Mouse (Mus musculus) urinary bladder, postnatal 36 days (tissue): ENCODE measurements around the gene Lrpprc.

ENCODE experiments used
- DNase-seq, 2 experiments: peaks; one replicate each; pipeline ENCODE4 v3.0.0; 2022; ENCODE audit warnings: low spot score in 2 of 2, mixed read lengths in 1 of 2

The Lrpprc gene

DNA sequence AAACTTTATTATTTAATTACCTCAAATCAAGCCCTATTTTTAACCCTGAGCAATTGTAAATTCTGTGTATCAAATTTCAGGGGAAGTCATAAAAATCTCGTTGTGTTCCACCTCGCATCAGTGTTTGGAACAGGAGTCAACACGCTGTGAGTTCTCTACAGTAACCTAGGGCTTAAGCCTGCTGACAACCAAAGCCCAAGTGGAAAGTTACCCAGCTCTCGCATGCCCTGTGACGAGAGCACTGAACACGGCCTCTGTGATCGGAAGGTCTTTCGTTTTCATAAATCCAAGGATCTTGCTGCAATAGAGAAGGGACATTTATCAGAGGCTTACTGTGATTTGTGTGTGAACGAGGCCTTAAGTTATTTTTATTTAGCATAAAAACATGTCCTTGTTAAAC lies 18.7 kb downstream of the Lrpprc start:
- no peak for DNase-seq

DNA sequence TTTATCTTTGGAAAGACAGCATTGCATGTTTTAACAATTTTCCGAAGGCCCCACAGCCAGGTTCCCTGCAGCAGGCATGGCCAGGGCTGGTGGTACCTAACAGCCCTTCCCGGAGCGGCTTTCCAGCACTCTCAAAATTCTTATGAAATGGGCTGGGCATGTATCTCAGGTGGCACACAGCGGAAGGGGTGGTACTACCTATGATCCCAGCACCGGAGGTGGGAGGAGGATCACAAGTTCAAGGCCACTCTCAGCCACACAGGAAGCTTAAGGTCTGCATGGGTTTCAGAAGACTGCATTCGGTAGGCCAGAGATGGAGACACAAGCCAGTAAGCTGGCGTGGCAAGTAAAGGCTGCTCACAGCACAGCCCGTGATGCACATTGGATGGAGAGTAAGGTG lies 31.6 kb downstream of the Lrpprc start:
- no peak for DNase-seq

DNA sequence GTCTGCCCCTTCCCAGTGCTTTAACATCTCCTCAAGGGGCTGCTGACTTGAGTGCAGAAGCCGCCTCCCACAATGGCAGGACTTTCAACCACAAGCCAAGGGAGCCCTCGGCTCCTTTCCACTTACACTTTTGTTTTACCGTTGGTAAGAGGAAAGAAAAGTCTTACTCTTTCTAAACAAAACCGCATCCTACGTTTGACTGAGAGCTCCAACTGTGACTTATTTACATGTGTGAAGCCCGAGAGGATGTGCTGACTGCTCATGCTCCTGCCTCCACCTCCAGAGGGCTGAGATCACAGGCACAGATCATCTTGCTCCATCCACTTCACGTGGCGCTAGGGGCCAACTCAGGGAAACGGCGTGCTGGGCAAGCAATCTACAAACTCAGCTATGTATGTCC lies 32.2 kb downstream of the Lrpprc start:
- DNase-seq: no peak

DNA sequence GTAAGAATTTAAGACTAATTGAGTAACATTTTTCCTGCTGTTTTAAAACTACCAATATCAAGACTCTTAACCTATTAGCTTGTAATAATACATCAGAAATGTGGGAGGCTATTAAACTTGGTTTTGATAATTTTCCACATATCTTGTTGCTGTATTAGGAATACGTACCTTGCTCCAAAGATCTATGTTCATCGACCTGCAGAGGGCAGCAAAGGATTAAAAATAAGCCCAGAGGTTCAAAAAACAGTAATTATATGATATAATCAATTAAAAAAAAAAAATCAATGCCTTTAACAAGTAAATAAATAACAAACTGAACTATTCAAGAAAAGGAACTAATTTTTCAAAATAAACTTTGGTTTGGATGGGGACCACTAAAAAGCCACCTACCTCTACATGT lies 34.5 kb downstream of the Lrpprc start:
- no peak for DNase-seq

DNA sequence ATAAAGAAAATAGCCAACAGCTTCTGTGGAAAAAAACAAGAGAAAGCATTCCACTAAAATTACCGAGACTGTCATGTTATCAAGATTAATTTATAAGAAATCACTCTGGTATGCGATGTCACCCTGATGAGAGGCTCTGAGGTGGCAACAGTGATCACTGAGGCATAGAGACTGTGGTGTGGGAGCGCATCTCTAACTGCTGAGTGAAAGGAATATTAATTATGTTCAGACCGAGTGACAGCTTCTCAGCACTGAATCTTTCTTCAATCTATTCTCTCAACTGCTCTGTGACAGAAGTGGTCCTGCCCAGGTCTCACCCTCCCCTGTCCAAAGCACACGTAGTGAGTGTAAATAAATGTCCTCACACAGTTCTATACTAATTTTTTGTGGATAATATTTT lies 37.1 kb downstream of the Lrpprc start:
- no peak for DNase-seq

DNA sequence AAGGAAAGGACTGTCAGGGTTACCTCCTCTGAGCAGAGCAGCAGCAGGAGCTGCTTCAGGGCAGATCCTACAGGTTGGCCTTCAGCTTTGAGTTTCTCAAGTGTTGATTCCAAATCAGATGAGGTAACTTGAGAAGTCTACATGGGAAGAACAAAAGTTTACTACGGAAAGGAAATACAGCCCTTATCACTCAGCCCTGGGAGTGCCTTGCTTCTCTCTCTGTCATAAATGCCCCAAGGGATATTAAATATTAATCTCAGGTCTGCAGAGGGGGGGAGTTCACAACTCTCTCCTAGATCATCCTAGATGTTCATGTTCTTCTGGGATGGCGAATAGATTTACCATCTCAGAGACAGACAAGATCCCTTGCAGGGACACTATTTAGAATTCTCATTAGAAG lies 38.3 kb downstream of the Lrpprc start:
- DNase-seq: no peak

DNA sequence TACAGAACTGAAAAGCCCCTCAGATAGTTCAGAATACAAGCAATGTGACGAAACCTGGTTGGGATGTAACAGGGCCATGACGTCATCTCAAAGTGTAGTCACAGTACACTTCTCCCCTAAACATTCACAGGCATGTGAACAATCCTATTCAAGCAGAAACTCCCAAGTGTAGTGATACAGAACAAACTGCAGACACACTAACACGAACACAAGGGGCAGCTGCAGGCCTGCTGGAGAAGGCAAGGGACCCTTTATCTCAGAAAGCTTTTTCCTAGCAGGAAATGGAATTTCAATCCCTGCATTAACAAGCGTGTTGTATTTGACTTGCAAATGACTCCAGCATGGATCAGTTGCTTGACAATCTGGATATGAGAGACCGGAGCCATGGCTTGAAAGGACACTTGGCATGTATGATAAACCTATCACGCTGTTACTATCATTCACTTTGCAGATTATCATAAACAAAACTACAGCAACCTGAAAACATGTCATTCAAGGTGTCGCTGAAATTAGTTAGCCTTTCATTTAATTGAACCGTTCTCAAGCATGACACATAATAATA lies 38.9 kb downstream of the Lrpprc start:
- no peak for DNase-seq

DNA sequence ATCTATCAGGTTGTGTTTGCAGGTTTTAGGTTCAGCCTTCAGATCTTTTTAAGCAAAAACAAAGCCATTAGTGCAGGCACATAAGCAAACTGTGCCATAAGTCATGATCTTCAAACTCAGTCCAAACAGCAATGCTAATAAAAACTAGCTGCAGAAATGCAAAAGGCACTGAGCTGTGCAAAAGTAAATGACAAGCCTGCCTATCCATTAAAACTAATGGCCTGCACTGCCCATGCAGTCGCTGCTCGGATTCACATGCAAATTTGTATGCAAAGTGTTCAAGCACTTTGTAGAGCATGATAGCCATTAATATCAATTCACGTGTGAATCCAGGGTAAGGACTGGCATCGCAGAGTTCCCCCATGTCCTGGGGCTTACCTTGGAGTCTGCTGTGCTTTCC lies 40.5 kb downstream of the Lrpprc start:
- DNase-seq: no peak

DNA sequence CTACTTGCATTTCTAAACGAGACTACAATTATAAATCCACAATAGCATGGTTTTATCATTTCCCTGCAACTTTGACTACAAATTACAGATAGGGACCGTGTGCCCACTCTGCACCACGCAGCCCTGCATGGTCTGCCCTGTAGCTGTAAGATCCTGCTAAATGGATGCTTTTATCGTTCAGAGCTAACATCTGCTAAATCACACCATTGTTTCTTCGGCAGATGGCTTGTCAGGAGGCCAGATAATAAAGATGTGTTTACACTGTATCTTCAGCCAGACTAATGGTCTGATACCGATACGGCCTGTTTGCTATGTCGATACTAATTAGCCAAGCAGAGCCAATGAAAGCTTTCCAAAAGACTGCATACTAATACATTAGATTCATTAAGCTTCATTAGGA lies 41.3 kb downstream of the Lrpprc start:
- no peak for DNase-seq

DNA sequence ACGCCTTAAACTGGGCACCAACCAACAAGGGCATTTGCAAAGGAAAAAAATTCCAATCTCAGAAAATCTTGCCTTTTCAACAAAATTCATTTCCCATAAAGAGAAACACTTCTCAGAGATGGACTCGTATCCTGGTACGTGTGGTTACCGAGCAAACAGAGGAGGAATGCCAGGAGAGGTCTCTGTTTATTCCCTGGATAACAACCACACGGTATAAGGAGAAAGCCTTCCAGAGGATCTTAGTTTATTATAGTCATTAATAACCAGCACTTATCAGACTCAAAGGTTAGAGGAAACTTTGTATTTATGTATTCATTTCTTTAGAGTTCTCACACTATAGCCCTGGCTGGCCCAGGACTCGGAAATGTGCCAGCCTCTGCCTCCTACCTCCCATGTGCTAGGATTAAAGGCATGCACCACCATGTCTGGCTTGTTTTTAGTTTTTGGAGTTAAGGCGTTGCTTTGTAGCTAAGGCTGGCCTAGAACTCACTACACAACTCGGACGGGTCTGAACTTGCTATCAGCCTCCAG lies 42.4 kb downstream of the Lrpprc start:
- DNase-seq: no peak

DNA sequence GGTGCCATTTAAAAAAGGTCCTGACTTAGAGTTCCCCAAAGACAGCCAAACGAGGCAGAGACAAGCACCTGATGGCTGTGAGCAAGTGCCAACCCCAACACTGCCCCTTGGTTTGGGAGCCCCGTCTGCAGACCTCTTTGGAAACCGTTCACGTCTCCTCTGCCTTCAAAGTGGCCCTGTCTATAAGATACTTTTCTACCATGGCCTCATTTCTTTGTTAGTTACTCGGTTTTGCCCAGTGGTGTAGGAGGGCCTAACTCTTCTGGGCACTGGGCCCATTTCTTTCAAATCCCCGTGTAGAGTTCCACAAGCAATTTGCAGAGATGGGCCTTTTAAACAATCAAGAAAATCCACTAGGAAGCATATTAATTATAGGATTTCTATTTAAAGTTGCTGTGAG lies 43.4 kb downstream of the Lrpprc start:
- DNase-seq: no peak

DNA sequence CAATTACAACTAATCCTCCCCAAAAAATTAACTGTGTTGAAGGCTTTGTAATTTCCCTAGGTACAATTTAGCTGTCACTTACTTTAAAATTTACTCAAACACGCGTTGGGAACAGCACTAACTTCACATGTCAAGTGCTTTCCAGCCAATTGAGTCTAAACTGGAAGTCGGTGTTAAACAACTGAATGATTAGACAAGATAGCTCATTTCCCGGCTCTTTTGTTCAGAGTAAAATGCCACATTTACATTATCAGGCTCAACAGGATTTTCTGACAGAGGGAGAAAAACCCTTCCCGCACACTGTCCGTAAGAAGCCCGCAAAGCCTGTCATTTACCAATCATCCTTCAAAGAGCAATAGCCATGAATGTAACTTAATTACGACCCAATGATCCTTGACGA lies 45.6 kb downstream of the Lrpprc start:
- no peak for DNase-seq

DNA sequence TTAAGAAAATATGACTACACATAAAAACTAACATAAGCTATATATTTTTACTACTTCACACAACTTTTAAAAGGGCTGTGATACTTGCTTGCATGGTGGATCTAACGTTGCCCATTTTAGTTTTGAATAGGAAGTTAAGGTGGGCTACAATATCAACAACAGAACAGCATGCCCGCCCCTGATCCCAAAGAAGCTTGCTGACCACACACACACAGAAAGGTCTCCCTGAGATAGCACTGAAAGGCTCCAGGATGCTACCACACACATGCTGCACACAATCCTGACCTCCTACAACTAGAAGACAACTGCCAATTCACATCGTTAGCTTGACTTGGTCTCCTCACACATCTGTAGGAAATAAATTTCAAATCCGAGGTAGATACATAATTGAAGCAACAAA lies 46.3 kb downstream of the Lrpprc start:
- DNase-seq: no peak

DNA sequence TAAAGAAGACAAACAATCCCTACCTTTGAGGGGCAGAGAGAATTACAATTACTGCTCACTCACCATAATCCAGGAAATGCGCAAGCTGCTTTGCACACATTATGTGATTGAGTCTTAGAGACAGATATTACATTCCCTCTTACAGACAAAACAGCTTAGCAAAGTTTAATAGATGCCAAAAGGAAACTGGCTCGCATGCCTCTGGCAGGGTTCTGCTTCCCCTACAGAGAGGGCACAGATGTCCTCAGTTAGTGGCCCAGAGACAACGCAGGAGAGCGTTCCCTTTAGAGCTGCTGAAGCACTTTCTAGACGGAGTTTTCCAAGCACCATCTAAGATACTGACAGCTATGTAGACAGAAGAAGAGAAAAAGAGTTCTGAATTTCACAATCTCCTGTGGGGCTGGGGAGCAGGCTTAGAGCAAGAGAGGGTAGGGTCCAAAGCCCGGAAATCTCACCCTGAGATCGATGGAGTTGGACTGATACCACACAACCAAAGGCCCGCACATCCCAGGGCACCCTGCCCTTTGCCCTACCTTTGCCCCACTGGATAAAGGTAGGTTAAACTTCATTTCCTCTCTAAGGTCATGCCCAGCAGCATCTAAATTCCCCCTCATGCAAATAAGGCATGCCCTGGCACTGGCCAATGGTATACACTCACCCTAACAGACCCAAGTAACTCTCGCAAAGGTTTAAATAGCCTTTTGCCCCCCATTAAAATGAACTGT lies 52.4 kb downstream of the Lrpprc start:
- no peak for DNase-seq

DNA sequence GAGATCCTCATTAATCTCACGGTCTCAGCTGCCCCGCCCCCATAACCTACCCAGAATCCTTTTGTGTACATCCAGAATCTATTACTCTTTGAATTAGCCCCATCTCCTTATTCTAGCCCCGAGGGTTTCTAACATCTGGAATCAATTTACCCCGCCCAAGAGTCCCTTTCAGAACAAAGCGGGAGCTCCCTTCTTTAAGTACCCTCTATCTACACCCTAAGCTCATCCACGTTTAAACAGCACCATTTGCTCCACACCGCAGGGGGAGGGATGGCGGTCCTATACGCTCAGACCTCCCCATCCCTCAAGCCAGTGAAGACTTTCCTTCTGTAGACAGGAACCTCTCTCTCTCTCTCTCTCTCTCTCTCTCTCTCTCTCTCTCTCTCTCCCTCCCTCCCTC lies 53.9 kb downstream of the Lrpprc start:
- no peak for DNase-seq

DNA sequence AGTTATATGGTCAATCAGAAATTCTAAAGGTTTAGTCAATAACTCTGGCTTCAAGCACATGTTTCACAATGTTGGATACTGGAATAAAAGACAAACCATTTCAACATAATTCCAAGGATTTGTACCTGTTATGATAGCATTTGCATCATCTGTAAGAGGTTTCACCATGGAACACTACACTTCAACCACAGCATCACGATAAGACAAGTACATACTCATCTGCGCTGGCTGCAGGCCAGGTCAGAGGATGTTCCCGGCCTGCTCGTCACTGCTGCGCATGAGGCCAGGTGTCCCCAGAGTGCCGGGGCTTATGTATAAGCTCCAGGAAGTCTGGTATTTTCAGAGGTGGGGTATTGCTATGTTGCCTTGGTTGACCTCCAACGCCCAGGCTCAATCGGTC lies 58.0 kb downstream of the Lrpprc start:
- DNase-seq: no peak

DNA sequence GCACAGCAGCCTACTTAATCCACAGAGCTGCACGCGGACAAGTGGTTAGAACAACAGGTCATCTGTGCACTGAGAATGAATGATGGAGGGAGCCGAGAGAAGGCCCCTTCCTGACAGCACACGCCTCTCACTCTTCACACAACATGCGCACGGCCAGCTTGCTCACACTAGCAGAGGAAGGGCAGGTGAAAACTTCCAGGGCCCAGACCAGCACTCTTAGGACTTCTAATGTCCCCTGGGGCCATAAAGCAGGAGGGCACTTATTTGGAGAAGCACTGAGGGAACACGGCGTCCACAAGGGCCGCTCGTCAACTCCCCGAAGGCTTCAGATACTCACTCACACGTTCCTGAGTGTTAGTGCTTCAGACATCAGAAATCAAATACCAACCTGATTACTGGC lies 59.2 kb downstream of the Lrpprc start:
- no peak for DNase-seq

DNA sequence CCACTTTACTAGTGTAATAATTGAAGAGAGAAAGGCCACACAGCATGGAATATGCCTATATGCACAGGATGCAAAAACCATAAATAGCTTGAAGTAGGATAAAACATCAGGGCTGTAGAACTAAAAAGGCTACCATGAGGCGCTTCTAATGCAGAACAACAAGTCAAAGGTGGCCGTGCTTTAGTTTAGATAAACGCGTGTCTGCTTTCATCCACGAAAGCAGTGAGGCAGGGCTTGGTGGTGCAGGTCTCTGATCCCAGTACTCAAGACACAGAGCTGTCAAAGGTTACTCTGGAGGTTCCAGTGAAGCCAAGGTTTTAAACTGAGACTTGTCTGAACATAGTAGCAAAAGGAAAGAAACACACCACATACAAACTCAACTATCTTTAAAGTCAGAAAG lies 61.4 kb downstream of the Lrpprc start:
- DNase-seq: no peak

DNA sequence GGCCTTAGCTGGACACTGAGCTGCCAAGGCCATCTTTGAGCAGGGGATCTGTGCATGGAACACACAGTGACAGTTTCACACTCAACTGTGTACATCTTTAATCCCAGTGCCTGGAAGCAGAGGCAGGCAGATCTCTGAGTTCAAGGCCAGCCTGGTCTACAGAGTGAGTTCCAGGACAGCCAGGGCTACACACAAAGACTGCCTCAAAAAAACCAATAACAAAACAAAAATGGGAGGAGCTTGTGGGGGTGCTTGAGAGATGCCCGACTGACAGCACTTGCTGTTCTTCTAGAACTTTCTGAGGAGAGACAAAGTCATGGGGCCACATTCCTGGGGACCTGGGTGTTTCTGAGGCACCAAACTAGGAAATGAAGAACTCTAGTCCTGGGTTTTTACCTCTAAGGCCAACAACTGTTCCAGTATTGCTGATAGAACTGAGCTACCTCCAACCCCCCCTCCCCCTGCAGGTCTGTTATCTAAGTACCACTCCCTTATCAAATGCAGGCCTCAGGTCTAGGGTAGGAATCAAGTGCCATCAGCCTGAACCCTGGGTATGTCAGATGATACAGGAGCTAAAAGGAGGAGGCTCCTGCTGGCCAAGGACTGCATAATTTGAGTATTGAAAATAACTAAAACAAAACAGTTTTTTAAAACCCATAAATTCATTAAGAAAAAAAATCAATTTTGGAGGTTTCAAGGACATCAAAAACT lies 62.2 kb downstream of the Lrpprc start:
- DNase-seq: no peak

DNA sequence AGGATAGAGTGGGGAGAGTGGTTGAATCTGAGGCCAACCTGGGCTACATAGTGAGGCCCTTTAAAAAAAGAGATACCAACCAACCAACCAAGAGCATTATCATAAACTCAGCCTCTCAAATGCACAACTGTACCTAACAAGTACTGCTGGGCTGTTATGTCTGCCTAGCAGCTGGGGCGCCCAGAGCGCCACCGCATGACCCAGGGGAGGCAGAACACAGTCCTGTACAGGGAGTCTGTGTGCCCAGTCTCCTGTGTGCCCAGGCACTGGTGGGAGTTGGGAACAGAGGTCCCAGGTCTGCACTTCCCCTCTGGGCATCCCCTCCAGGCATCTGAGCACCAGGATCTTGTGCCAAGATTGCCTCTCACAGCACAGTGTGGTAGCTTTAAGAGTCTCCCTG lies 65.4 kb downstream of the Lrpprc start:
- DNase-seq: no peak

DNA sequence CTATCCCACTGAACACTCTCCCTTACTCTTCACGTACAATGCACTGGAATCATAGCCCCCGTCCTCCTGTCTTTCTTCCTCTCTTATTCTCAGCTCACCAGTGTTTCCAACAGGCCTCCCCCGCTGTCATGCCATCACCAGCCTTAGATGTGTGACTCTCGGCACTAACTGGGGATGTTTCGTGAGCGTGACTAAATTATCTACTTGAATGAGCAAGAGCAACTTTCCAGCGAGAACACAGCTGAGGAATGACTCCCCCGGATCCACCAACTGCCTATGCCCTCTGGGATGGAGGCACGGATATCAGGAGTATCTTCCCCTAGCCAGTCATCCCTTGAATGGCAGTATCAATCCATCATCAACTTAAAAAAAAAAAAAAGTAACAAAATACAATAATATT lies 66.6 kb downstream of the Lrpprc start:
- no peak for DNase-seq

DNA sequence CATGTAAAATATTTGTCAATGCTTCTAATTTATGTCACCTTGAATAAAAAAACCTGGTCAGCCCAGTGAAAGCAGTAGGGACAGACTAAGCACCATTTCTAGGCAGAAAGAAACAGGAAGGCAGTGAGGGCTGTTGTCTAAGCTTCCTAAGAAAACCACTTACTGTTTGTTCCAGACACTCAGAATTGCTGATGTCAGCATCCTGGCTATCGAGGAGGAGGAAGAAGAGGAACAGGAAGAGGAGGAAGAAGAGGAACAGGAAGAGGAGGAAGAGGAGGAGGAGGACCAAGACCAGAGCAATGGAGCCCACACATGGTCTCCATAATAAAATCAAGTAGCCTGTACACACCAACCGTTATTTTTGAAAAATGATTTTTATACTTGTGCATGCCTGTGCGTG lies 71.5 kb downstream of the Lrpprc start:
- DNase-seq: no peak

DNA sequence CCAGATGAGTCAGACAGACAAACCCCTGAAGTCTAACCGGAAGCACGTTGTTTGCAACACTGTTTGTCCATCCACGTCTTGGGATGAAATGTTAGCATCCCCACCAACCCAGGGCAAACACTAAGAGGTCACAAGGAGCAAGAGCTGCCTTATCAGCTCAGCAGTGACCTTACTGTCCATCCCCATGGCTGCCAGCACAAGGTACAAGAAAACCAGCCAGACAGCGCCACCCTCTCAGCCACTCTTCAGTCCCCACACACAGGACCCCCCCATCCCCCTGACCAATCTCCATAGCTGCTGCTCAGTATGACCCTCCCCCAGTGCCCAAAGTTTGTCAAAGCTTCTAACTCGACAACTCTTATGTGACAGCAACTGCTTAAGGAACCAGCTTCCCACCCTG lies 73.2 kb downstream of the Lrpprc start:
- no peak for DNase-seq
